Mouse (Mus musculus) liver, embryonic 11.5 days (tissue): Measurements from ENCODE around the gene Fhad1. TPM values are rescaled to one million over a fixed set of nuclear protein-coding genes. Genes with fewer than 3 reads are reported as not detected.

Source experiments
- ATAC-seq: fragments of 200-750 bp; cut with Nextera tagmentation; replicated peaks from 2 replicates; pipeline ENCODE4 v1.8.0; 2017; ENCODE audit warnings: moderate number of reproducible peaks, mild to moderate bottlenecking, moderate TSS enrichment, moderate library complexity; ENCODE audit not compliant: low FRiP score
- DNase-seq: peaks from one replicate; pipeline ENCODE4 v3.0.0-alpha.2; 2017; ENCODE audit warnings: low spot score
- H3K27ac ChIP-seq: fragments of 300-500 bp; sonication (generic); 2 replicates; pipeline ENCODE4 v1.5.1; 2014; ENCODE audit warnings: mild to moderate bottlenecking, low read depth, low read length, control low read depth
- H3K27me3 ChIP-seq: fragments of 300-500 bp; sonication (generic); replicated peaks from 2 replicates; pipeline ENCODE4 v1.6.1; 2014; ENCODE audit warnings: low read length, mixed read lengths; ENCODE audit not compliant: control insufficient read depth, insufficient read depth
- H3K36me3 ChIP-seq: fragments of 300-500 bp; sonication (generic); 2 replicates; pipeline ENCODE4 v1.6.1; 2014; ENCODE audit warnings: mild to moderate bottlenecking, low read length, moderate library complexity, mixed read lengths; ENCODE audit not compliant: control insufficient read depth, insufficient read depth
- H3K4me1 ChIP-seq: fragments of 300-500 bp; sonication (generic); replicated peaks from 2 replicates; pipeline ENCODE4 v1.6.1; 2014; ENCODE audit warnings: low read length, mixed read lengths; ENCODE audit not compliant: control insufficient read depth, insufficient read depth
- H3K4me2 ChIP-seq: fragments of 300-500 bp; sonication (generic); 2 replicates; pipeline ENCODE4 v1.6.1; 2014; ENCODE audit warnings: mild to moderate bottlenecking, control low read depth, moderate library complexity
- H3K4me3 ChIP-seq: fragments of 300-500 bp; sonication (generic); 2 replicates; pipeline ENCODE4 v1.5.1; 2014; ENCODE audit warnings: low read depth, low read length, control low read depth
- H3K9ac ChIP-seq: fragments of 300-500 bp; sonication (generic); 2 replicates; pipeline ENCODE4 v1.6.1; 2014; ENCODE audit warnings: low read depth, low read length, control low read depth
- H3K9me3 ChIP-seq: fragments of 300-500 bp; sonication (generic); 2 replicates; pipeline ENCODE4 v1.6.1; 2016; ENCODE audit warnings: low read length, inconsistent platforms, mixed read lengths; ENCODE audit not compliant: control insufficient read depth
- WGBS: fragments of 180-500 bp; shearing (Covaris S2); extraction: QIAGEN DNeasy Blood & Tissue Kit; methylation state at CpG from one replicate; pipeline ENCODE4 v1.1.7; 2014; 5-methylcytosine and 5-hydroxymethylcytosine counted together
- polyA plus RNA-seq: library from polyadenylated mRNA; unstranded; fragments of >200 nt; fragmentation: Nextera tagmentation; extraction: Ambion mirVana; gene quantifications from 2 replicates; pipeline ENCODE4 v1.2.1, GENCODE M21; 2014

Gene Fhad1
- polyA plus RNA-seq, 1 experiment from 2014 or later = 1.8 TPM

GRCm38 (mm10) chr4:141866933-141867490 is 147.9 kb downstream of the Fhad1 start:
- Histone ChIP-seq H3K27ac (no peak overlapping the region), H3K27me3 (no peaks in the 10 kb centered on the region), H3K4me1 (peaks cover 11% of the 10 kb centered on the region), H3K9me3 (no peaks in the 10 kb centered on the region), H3K36me3 (peaks cover 17% of the 10 kb centered on the region; the same call in 1 of the 2 replicates), H3K9ac (no peak overlapping the region), H3K4me3 (no peak overlapping the region), H3K4me2 (no peak overlapping the region)
- WGBS = 53% methylated on average over 10 of the region's 10 CpGs
- no peak for DNase-seq
- ATAC-seq = no peak

- Histone ChIP-seq H3K27me3 (no peaks in the 10 kb centered on the region), H3K27ac (no peak overlapping the region), H3K36me3 (peaks cover 26% of the 10 kb centered on the region; the same call in 1 of the 2 replicates)
Observed at GRCm38 (mm10) chr4:141865600-141865999, 149.3 kb downstream of the Fhad1 start.

GRCm38 (mm10) chr4:141865006-141865405 is 149.9 kb downstream of the Fhad1 start:
- Histone ChIP-seq H3K27ac (no peak overlapping the region), H3K4me1 (peaks cover 5% of the 10 kb centered on the region; the same call in 1 of the 2 replicates)

More at GRCm38 (mm10) chr4:141865600-141865999, 149.3 kb downstream of the Fhad1 start:
- 73% methylated on average over 5 of the region's 5 CpGs for WGBS
- H3K4me2 ChIP-seq = no peak overlapping the region
- H3K4me1 ChIP-seq = peaks cover 5% of the 10 kb centered on the region; the same call in 1 of the 2 replicates
- no peak overlapping the region for H3K4me3 ChIP-seq
- no peak for ATAC-seq
- DNase-seq = no peak
- H3K9ac ChIP-seq = no peak overlapping the region
- H3K9me3 ChIP-seq = no peaks in the 10 kb centered on the region

GRCm38 (mm10) chr4:141864506-141864905 is 150.4 kb downstream of the Fhad1 start:
- Histone ChIP-seq H3K36me3 (peaks cover 34% of the 10 kb centered on the region), H3K4me3 (no peak overlapping the region), H3K27ac (no peak overlapping the region), H3K9me3 (no peaks in the 10 kb centered on the region), H3K4me2 (no peak overlapping the region), H3K9ac (no peak overlapping the region), H3K4me1 (peaks cover 5% of the 10 kb centered on the region; the same call in 1 of the 2 replicates), H3K27me3 (no peaks in the 10 kb centered on the region)
- 89% methylated on average over 8 of the region's 8 CpGs for WGBS
- DNase-seq (no peak), ATAC-seq (no peak)

More at GRCm38 (mm10) chr4:141865006-141865405, 149.9 kb downstream of the Fhad1 start:
- Histone ChIP-seq H3K27me3 (no peaks in the 10 kb centered on the region), H3K36me3 (peaks cover 31% of the 10 kb centered on the region), H3K9ac (no peak overlapping the region), H3K4me2 (no peak overlapping the region), H3K4me3 (no peak overlapping the region), H3K9me3 (no peaks in the 10 kb centered on the region)
- ATAC-seq (no peak), DNase-seq (no peak)
- 86% methylated on average over 5 of the region's 5 CpGs for WGBS

GRCm38 (mm10) chr4:141863726-141864280 is 151.1 kb downstream of the Fhad1 start:
- peaks cover 35% of the 10 kb centered on the region for H3K36me3 ChIP-seq
- H3K9ac ChIP-seq = no peak overlapping the region
- no peaks in the 10 kb centered on the region for H3K27me3 ChIP-seq
- no peak overlapping the region for H3K27ac ChIP-seq
- ATAC-seq (no peak), DNase-seq (no peak)
- no peaks in the 10 kb centered on the region for H3K9me3 ChIP-seq
- no peak overlapping the region for H3K4me3 ChIP-seq
- no peak overlapping the region for H3K4me2 ChIP-seq
- H3K4me1 ChIP-seq = peaks cover 5% of the 10 kb centered on the region; the same call in 1 of the 2 replicates
- WGBS = 89% methylated on average over 7 of the region's 7 CpGs

- H3K27me3 ChIP-seq = no peaks in the 10 kb centered on the region
- ATAC-seq (no peak), DNase-seq (no peak)
- H3K4me1 ChIP-seq = peaks cover 5% of the 10 kb centered on the region; the same call in 1 of the 2 replicates
- WGBS = 82% methylated on average over 5 of the region's 5 CpGs
- no peak overlapping the region for H3K9ac ChIP-seq
- H3K27ac ChIP-seq = no peak overlapping the region
- H3K36me3 ChIP-seq = peaks cover 35% of the 10 kb centered on the region
- no peak overlapping the region for H3K4me2 ChIP-seq
- H3K9me3 ChIP-seq = no peaks in the 10 kb centered on the region
- no peak overlapping the region for H3K4me3 ChIP-seq
Observed at GRCm38 (mm10) chr4:141862867-141863266, 152.0 kb downstream of the Fhad1 start.

- no peak overlapping the region for H3K9ac ChIP-seq
- H3K27ac ChIP-seq = no peak overlapping the region
- no peaks in the 10 kb centered on the region for H3K9me3 ChIP-seq
- H3K4me3 ChIP-seq = no peak overlapping the region
- no peak for DNase-seq
- H3K4me1 ChIP-seq = 0 out of 2 replicates have a peak, but pooled peaks cover 2% of the 10 kb centered on the region
- no peak overlapping the region for H3K4me2 ChIP-seq
- 78% methylated on average over 17 of the region's 17 CpGs for WGBS
- H3K36me3 ChIP-seq = peaks cover 35% of the 10 kb centered on the region
- no peak for ATAC-seq
- H3K27me3 ChIP-seq = no peaks in the 10 kb centered on the region
Observed at GRCm38 (mm10) chr4:141861591-141862295, 153.1 kb downstream of the Fhad1 start.

- H3K4me1 ChIP-seq = no peaks in the 10 kb centered on the region
- peaks cover 35% of the 10 kb centered on the region for H3K36me3 ChIP-seq
- H3K27me3 ChIP-seq = no peaks in the 10 kb centered on the region
- H3K9ac ChIP-seq = no peak overlapping the region
- 79% methylated on average over 19 of the region's 19 CpGs for WGBS
- no peak overlapping the region for H3K4me3 ChIP-seq
- no peak for DNase-seq
- no peaks in the 10 kb centered on the region for H3K9me3 ChIP-seq
- no peak overlapping the region for H3K4me2 ChIP-seq
- H3K27ac ChIP-seq = no peak overlapping the region
- ATAC-seq = no peak
Observed at GRCm38 (mm10) chr4:141860246-141860841, 154.5 kb downstream of the Fhad1 start.
